Mouse (Mus musculus) liver, embryonic 12.5 days (tissue): Measurements from ENCODE around the gene Dpm1. TPM values are rescaled to one million over a fixed set of nuclear protein-coding genes. Genes with fewer than 3 reads are reported as not detected.

Experiments
- ATAC-seq: fragments of 200-750 bp; cut with Nextera tagmentation; 2 replicates; pipeline ENCODE4 v1.8.0; 2017; ENCODE audit warnings: moderate number of reproducible peaks, mild to moderate bottlenecking, moderate library complexity
- H3K27ac ChIP-seq: fragments of 300-500 bp; sonication (generic); 2 replicates; pipeline ENCODE4 v1.5.1; 2016; ENCODE audit warnings: mild to moderate bottlenecking
- H3K27me3 ChIP-seq: fragments of 300-500 bp; sonication (generic); replicated peaks from 2 replicates; pipeline ENCODE4 v1.6.1; 2016; ENCODE audit warnings: mild to moderate bottlenecking, moderate library complexity
- H3K36me3 ChIP-seq: fragments of 300-500 bp; sonication (generic); 2 replicates; pipeline ENCODE4 v1.6.1; 2016; ENCODE audit warnings: mild to moderate bottlenecking, moderate library complexity
- H3K4me1 ChIP-seq: fragments of 300-500 bp; sonication (generic); 2 replicates; pipeline ENCODE4 v1.6.1; 2016
- H3K4me2 ChIP-seq: fragments of 300-500 bp; sonication (generic); 2 replicates; pipeline ENCODE4 v1.6.1; 2016; ENCODE audit warnings: mild to moderate bottlenecking, moderate library complexity
- H3K4me3 ChIP-seq: fragments of 300-500 bp; sonication (generic); 2 replicates; pipeline ENCODE4 v1.5.1; 2016; ENCODE audit warnings: mild to moderate bottlenecking, moderate library complexity
- H3K9ac ChIP-seq: fragments of 300-500 bp; sonication (generic); 2 replicates; pipeline ENCODE4 v1.6.1; 2016; ENCODE audit warnings: mild to moderate bottlenecking, moderate library complexity
- H3K9me3 ChIP-seq: fragments of 300-500 bp; sonication (generic); replicated peaks from 2 replicates; pipeline ENCODE4 v1.6.1; 2016; ENCODE audit warnings: mild to moderate bottlenecking, moderate library complexity
- WGBS: fragments of 180-500 bp; shearing (Covaris S2); methylation state at CpG from one replicate; pipeline ENCODE4 v1.1.7; 2016; ENCODE audit not compliant: insufficient replicate concordance; 5-methylcytosine and 5-hydroxymethylcytosine counted together
- polyA plus RNA-seq: library from polyadenylated mRNA; unstranded; fragments of >200 nt; fragmentation: Nextera tagmentation; extraction: Ambion mirVana; gene quantifications from 2 replicates; pipeline ENCODE4 v1.2.1, GENCODE M21; 2016

Dpm1 gene
- polyA plus RNA-seq, result 94.0 and 104 TPM in 2 replicates

GRCm38 (mm10) chr2:168230026-168230728 lies at the start of gene Dpm1, which contains the start of the genes Gm20716 and Mocs3:
Gene Dpm1 (minus strand): TSS chr2:168230591.
Gene Gm20716 (minus strand): TSS chr2:168230364.
Gene Mocs3 (plus strand): TSS chr2:168230622.
- H3K4me3 ChIP-seq, result peak within 1 kb of the TSS; percentile 80
- H3K4me2 ChIP-seq, result peak within 1 kb of the TSS; percentile 100
- peak within 1 kb of the TSS; percentile 86 for H3K27ac ChIP-seq
- H3K4me1 ChIP-seq, result peaks cover 42% of the 10 kb centered on the region
- ATAC-seq, result peak; percentile 82
- peaks cover 56% of the 10 kb centered on the region for H3K36me3 ChIP-seq
- H3K9me3 ChIP-seq, result no peaks in the 10 kb centered on the region
- H3K27me3 ChIP-seq, result no peaks in the 10 kb centered on the region
- H3K9ac ChIP-seq, result peak within 1 kb of the TSS; percentile 97
- under 1% methylated on average over 73 of the region's 73 CpGs for WGBS

- Histone ChIP-seq H3K27ac (no peak overlapping the region), H3K27me3 (peaks cover 100% of the 10 kb centered on the region), H3K9ac (no peak overlapping the region), H3K4me1 (peaks cover 12% of the 10 kb centered on the region; the same call in 1 of the 2 replicates), H3K4me2 (no peak overlapping the region), H3K4me3 (no peak overlapping the region), H3K9me3 (no peaks in the 10 kb centered on the region), H3K36me3 (no peaks in the 10 kb centered on the region)
- WGBS, result 4% methylated on average over 11 of the region's 11 CpGs
- no peak for ATAC-seq
These were observed 44.1 kb upstream of the Dpm1 start for GRCm38 (mm10) chr2:168274374-168274935.

- H3K9ac ChIP-seq, result no peak overlapping the region
- H3K36me3 ChIP-seq, result no peaks in the 10 kb centered on the region
- H3K9me3 ChIP-seq, result no peaks in the 10 kb centered on the region
- no peak overlapping the region for H3K4me3 ChIP-seq
- H3K4me1 ChIP-seq, result peaks cover 12% of the 10 kb centered on the region; the same call in 1 of the 2 replicates
- H3K27ac ChIP-seq, result no peak overlapping the region
- no peak for ATAC-seq
- WGBS, result 9% methylated on average over 9 of the region's 9 CpGs
- H3K4me2 ChIP-seq, result peak overlapping the region; percentile 34
- peaks cover 100% of the 10 kb centered on the region for H3K27me3 ChIP-seq
These were observed 43.0 kb upstream of the Dpm1 start for GRCm38 (mm10) chr2:168273387-168273786.

DNA sequence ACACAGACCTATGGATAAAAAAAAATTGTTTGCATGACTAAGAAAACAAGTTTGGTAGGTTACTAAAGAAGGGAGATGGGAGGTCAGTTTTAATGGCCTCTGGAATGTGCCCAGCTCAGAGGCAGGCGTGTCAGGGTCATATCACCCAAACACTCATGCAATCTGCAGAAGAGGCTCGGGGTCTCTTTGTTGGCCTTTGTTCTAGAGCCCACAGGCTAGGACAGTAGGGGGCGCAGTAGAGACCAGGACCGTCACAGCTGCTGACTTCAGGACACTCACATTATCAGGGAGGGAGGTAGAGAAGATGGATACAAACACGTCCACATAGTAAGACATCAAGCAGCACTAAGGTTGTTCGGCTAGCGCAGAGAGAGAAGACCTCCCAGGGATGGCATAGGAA lies 37.6 kb upstream of the Dpm1 start:
- Histone ChIP-seq H3K4me1 (peaks cover 2% of the 10 kb centered on the region; the same call in 1 of the 2 replicates), H3K4me3 (no peak overlapping the region), H3K27ac (no peak overlapping the region), H3K9me3 (no peaks in the 10 kb centered on the region), H3K36me3 (no peaks in the 10 kb centered on the region), H3K4me2 (peak overlapping the region; percentile 11; the same call in 1 of the 2 replicates), H3K9ac (no peak overlapping the region), H3K27me3 (peaks cover 73% of the 10 kb centered on the region)
- ATAC-seq, result no peak
- WGBS, result 17% methylated on average over 7 of the region's 7 CpGs

DNA sequence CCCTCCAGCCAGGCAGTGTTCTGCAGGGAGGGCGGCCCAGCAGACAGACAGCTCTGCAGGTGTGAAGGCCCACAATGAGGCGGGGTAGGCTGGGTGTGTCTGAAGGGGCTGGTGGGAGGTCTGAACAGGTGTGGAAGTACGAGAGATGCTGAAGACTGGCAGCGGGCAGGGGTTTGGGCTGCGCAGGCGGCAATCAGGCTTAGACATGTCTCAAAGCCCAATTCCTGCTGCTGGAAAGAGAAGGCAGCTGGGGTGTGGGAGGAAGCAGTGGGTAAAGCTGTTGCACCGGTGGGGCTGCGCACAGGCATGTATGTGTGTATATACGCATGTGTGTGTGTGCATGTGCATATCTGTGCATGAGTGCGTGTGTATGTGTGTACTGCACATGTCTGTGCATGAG lies 30.5 kb upstream of the Dpm1 start:
- no peak for ATAC-seq

DNA sequence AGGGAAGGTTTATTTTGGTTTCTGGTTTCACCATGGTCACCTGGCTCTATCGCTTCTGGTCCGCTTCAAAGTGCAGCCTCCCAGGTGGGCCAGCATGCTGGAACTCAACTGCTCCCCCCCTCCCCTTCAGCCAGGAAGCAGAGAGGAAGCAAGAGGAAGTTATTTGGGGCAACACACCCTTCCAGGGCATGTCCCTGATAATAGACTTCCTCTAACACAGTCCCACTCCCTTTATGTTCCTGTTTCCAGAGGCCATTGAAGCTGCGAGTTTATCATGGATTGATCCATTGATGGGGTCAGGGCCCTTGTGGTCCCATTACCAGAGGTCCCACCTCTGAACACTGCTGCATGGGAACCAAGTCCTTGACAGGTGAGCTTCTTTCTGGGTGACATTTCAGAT lies 29.7 kb upstream of the Dpm1 start:
- no peak overlapping the region for H3K4me2 ChIP-seq
- peaks cover 58% of the 10 kb centered on the region for H3K27me3 ChIP-seq
- H3K9ac ChIP-seq, result no peak overlapping the region
- no peak overlapping the region for H3K27ac ChIP-seq
- 39% methylated on average over 3 of the region's 3 CpGs for WGBS
- H3K36me3 ChIP-seq, result no peaks in the 10 kb centered on the region
- ATAC-seq, result no peak
- H3K4me3 ChIP-seq, result no peak overlapping the region
- H3K9me3 ChIP-seq, result no peaks in the 10 kb centered on the region
- H3K4me1 ChIP-seq, result no peaks in the 10 kb centered on the region

More for the DNA sequence above, 30.5 kb upstream of the Dpm1 start:
- H3K4me1 ChIP-seq, result no peaks in the 10 kb centered on the region
- no peak overlapping the region for H3K27ac ChIP-seq
- H3K27me3 ChIP-seq, result peaks cover 54% of the 10 kb centered on the region
- WGBS, result 72% methylated on average over 10 of the region's 10 CpGs
- H3K36me3 ChIP-seq, result no peaks in the 10 kb centered on the region
- no peak overlapping the region for H3K9ac ChIP-seq
- H3K4me2 ChIP-seq, result no peak overlapping the region
- H3K4me3 ChIP-seq, result no peak overlapping the region
- no peaks in the 10 kb centered on the region for H3K9me3 ChIP-seq

- Histone ChIP-seq H3K4me1 (no peaks in the 10 kb centered on the region), H3K27ac (no peak overlapping the region), H3K27me3 (peaks cover 63% of the 10 kb centered on the region), H3K4me3 (no peak overlapping the region), H3K36me3 (no peaks in the 10 kb centered on the region), H3K4me2 (no peak overlapping the region), H3K9ac (no peak overlapping the region), H3K9me3 (no peaks in the 10 kb centered on the region)
- ATAC-seq, result no peak
- WGBS, result 74% methylated on average over 8 of the region's 8 CpGs
These were observed 28.7 kb upstream of the Dpm1 start for GRCm38 (mm10) chr2:168259046-168259445.

GRCm38 (mm10) chr2:168257188-168257587 lies 26.8 kb upstream of the Dpm1 start:
- Histone ChIP-seq H3K9me3 (no peaks in the 10 kb centered on the region), H3K27ac (no peak overlapping the region), H3K4me3 (no peak overlapping the region), H3K4me1 (no peaks in the 10 kb centered on the region), H3K27me3 (peaks cover 63% of the 10 kb centered on the region), H3K9ac (no peak overlapping the region), H3K4me2 (no peak overlapping the region), H3K36me3 (no peaks in the 10 kb centered on the region)
- WGBS, result 44% methylated on average over 4 of the region's 4 CpGs
- no peak for ATAC-seq

DNA sequence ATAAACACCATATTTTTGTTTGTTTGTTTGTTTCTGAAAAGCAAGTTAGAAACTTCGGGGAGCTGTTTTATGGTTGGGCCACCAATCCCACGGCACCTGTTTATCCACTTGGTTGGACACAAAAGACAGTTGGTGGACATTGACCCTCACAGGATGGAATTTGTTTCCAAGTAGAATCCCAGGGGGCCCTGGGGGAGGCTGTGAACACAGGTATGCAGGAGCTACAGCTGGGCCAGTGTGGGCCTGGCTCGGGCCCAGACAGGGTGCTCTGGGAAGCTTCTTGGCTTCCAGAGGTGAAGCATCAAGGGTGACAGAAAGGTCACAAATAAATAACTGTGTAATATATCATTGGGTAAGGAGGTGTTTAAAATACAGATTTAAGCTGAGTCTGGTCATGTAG lies 26.1 kb upstream of the Dpm1 start:
- no peak overlapping the region for H3K4me2 ChIP-seq
- no peak overlapping the region for H3K4me3 ChIP-seq
- H3K4me1 ChIP-seq, result no peaks in the 10 kb centered on the region
- no peak for ATAC-seq
- no peak overlapping the region for H3K9ac ChIP-seq
- peaks cover 63% of the 10 kb centered on the region for H3K27me3 ChIP-seq
- H3K9me3 ChIP-seq, result no peaks in the 10 kb centered on the region
- no peaks in the 10 kb centered on the region for H3K36me3 ChIP-seq
- H3K27ac ChIP-seq, result no peak overlapping the region
- WGBS, result 69% methylated on average over 3 of the region's 3 CpGs

- Histone ChIP-seq H3K4me3 (no peak overlapping the region), H3K27me3 (peaks cover 57% of the 10 kb centered on the region), H3K9me3 (no peaks in the 10 kb centered on the region), H3K9ac (no peak overlapping the region), H3K27ac (no peak overlapping the region), H3K4me2 (no peak overlapping the region), H3K4me1 (no peaks in the 10 kb centered on the region), H3K36me3 (no peaks in the 10 kb centered on the region)
- no peak for ATAC-seq
- WGBS, result 11% methylated on average over 7 of the region's 7 CpGs
These were observed 23.4 kb upstream of the Dpm1 start for GRCm38 (mm10) chr2:168253822-168254221.

- Histone ChIP-seq H3K36me3 (no peaks in the 10 kb centered on the region), H3K27ac (no peak overlapping the region), H3K27me3 (peaks cover 56% of the 10 kb centered on the region), H3K9me3 (no peaks in the 10 kb centered on the region), H3K4me2 (no peak overlapping the region), H3K9ac (no peak overlapping the region), H3K4me1 (no peaks in the 10 kb centered on the region), H3K4me3 (no peak overlapping the region)
- ATAC-seq, result no peak
- WGBS, result 11% methylated on average over 16 of the region's 16 CpGs
These were observed 22.4 kb upstream of the Dpm1 start for GRCm38 (mm10) chr2:168252639-168253292.

DNA sequence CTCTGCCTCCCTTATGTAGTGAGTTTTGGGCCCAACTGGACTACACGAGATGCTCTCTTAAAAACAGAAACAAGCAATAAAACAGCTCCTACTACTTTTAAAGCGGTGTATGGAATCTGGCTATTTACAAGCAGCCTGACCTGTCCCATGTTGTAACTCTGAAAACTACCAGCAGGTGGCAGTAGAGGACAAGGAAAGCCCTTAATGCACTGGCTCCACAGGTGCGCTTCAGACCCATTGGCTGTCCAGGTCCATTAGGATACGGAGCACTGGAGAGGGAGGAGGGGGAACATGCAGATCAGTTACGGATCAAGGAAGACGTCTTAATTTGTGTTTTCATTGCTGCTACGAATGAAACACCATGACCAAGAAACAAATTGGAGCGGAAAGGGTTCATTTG lies 19.9 kb upstream of the Dpm1 start:
- H3K27me3 ChIP-seq, result peaks cover 62% of the 10 kb centered on the region
- H3K4me2 ChIP-seq, result no peak overlapping the region
- no peak overlapping the region for H3K4me3 ChIP-seq
- H3K27ac ChIP-seq, result no peak overlapping the region
- WGBS, result 13% methylated on average over 8 of the region's 8 CpGs
- ATAC-seq, result peak; percentile 44; the same call in 1 of the 2 replicates
- H3K4me1 ChIP-seq, result no peaks in the 10 kb centered on the region
- no peaks in the 10 kb centered on the region for H3K9me3 ChIP-seq
- no peaks in the 10 kb centered on the region for H3K36me3 ChIP-seq
- H3K9ac ChIP-seq, result no peak overlapping the region
